Mouse (Mus musculus) lung, adult 2 months (tissue): ENCODE data around the gene Aif1.

ENCODE experiments used
- CTCF ChIP-seq: fragments of 200-500 bp; IDR thresholded peaks from 2 replicates; pipeline ENCODE4 v1.5.1; 2011; ENCODE audit warnings: mild to moderate bottlenecking, low read length, control low read depth; ENCODE audit not compliant: insufficient read depth
- POLR2A ChIP-seq: fragments of 200-500 bp; IDR thresholded peaks from 2 replicates; pipeline ENCODE4 v1.6.1; 2011; ENCODE audit warnings: low read depth, mild to moderate bottlenecking, control low read depth, low read length, borderline replicate concordance; ENCODE audit errors: extremely low read depth

- TF ChIP-seq CTCF (no peak), POLR2A (no peak)
Measured at GRCm38 (mm10) chr17:35198946-35199345, 23.1 kb upstream of the Aif1 start.
